Mouse (Mus musculus) E14TG2a.4 (cell line): ENCODE measurements around the gene Polr3c.

Experiments used
- CTCF ChIP-seq: conservative IDR thresholded peaks from 2 replicates; pipeline ENCODE4 v1.5.1; 2014; ENCODE audit warnings: low read length
- POU5F1 ChIP-seq: IDR thresholded peaks from 2 replicates; pipeline ENCODE4 v1.6.1; 2014; ENCODE audit warnings: low read length, borderline replicate concordance

DNA sequence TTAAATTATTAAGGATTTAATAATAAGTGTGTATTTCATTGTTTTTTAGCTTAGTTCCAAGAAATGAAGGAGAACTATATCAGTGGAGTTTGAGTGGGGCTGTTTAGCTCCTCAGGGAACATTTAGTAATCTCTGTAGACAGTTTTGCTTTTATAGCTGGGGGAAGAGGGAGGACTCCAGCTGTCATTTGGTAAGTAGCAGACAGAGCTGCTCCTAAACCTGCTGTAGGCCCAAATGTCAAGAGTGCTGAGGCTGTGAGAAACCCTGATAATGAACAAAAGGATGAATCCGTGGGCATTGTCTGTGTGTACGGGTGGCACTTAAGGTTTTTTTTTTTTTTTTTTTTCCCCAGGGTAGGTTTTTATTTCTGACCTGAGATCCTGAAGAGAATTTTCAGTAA is 7.8 kb upstream of the Polr3c start:
- TF ChIP-seq CTCF (no peak), POU5F1 (no peak)
